Mouse (Mus musculus): Measurements from ENCODE around the gene Hoxa4. TPM values are rescaled to one million over a fixed set of nuclear protein-coding genes. Genes with fewer than 3 reads are reported as not detected.
A peak's percentile ranks its signal among the peaks of the same experiment; 100 is the strongest.

Hoxa4 gene
- polyA plus RNA-seq, 1 experiment from 2014 or later, result 1.6 TPM

- peak within 1 kb of the TSS; percentile 94 for H3K9ac ChIP-seq (replicated peaks; ENCODE audit: low read depth, low read length)
- H3K27me3 ChIP-seq (ENCODE audit: control insufficient read depth, insufficient read depth, low read length), result no peaks in the 10 kb centered on the region
- WGBS, result under 1% methylated on average over 28 of the region's 36 CpGs
- peak; percentile 13; the same call in 1 of the 2 replicates for ATAC-seq (ENCODE audit: low read depth)
- peak within 1 kb of the TSS; percentile 97 for H3K27ac ChIP-seq (ENCODE audit: low read depth, low read length)
- no peaks in the 10 kb centered on the region for H3K36me3 ChIP-seq (ENCODE audit: control insufficient read depth, insufficient read depth, low read length)
- H3K4me2 ChIP-seq (ENCODE audit: low read depth, low read length), result peak within 1 kb of the TSS; percentile 90
- H3K4me1 ChIP-seq (ENCODE audit: control insufficient read depth, insufficient read depth, low read length), result peaks cover 18% of the 10 kb centered on the region
- H3K4me3 ChIP-seq (ENCODE audit: low read depth, low read length), result peak within 1 kb of the TSS; percentile 57
- H3K9me3 ChIP-seq (ENCODE audit: control insufficient read depth, low read length), result no peaks in the 10 kb centered on the region
Measured at GRCm38 (mm10) chr6:52230516-52231165, 39.1 kb upstream of the Hoxa4 start, which contains the start of gene Hoxa9. Gene Hoxa9 (minus strand): TSS chr6:52231089.

- ATAC-seq (ENCODE audit: low read depth), result no peak
- H3K27me3 ChIP-seq (ENCODE audit: control insufficient read depth, insufficient read depth, low read length), result no peaks in the 10 kb centered on the region
- H3K9ac ChIP-seq (replicated peaks; ENCODE audit: low read depth, low read length), result peak overlapping the region; percentile 94
- 2% methylated on average over 43 of the region's 44 CpGs for WGBS
- peak overlapping the region; percentile 97 for H3K27ac ChIP-seq (ENCODE audit: low read depth, low read length)
- H3K36me3 ChIP-seq (ENCODE audit: control insufficient read depth, insufficient read depth, low read length), result no peaks in the 10 kb centered on the region
- peak overlapping the region; percentile 90 for H3K4me2 ChIP-seq (ENCODE audit: low read depth, low read length)
- H3K4me1 ChIP-seq (ENCODE audit: control insufficient read depth, insufficient read depth, low read length), result peaks cover 18% of the 10 kb centered on the region
- peak overlapping the region; percentile 57 for H3K4me3 ChIP-seq (ENCODE audit: low read depth, low read length)
- no peaks in the 10 kb centered on the region for H3K9me3 ChIP-seq (ENCODE audit: control insufficient read depth, low read length)
Measured at GRCm38 (mm10) chr6:52229558-52230416, 38.2 kb upstream of the Hoxa4 start.

- ATAC-seq (ENCODE audit: low read depth), result no peak
- peaks cover 18% of the 10 kb centered on the region for H3K4me1 ChIP-seq (ENCODE audit: control insufficient read depth, insufficient read depth, low read length)
- peak overlapping the region; percentile 90 for H3K4me2 ChIP-seq (ENCODE audit: low read depth, low read length)
- H3K9me3 ChIP-seq (ENCODE audit: control insufficient read depth, low read length), result no peaks in the 10 kb centered on the region
- H3K9ac ChIP-seq (replicated peaks; ENCODE audit: low read depth, low read length), result peak overlapping the region; percentile 94
- H3K27ac ChIP-seq (ENCODE audit: low read depth, low read length), result peak overlapping the region; percentile 97
- peak overlapping the region; percentile 57 for H3K4me3 ChIP-seq (ENCODE audit: low read depth, low read length)
- 2% methylated on average over 38 of the region's 38 CpGs for WGBS
- no peaks in the 10 kb centered on the region for H3K36me3 ChIP-seq (ENCODE audit: control insufficient read depth, insufficient read depth, low read length)
- H3K27me3 ChIP-seq (ENCODE audit: control insufficient read depth, insufficient read depth, low read length), result no peaks in the 10 kb centered on the region
Measured at GRCm38 (mm10) chr6:52228475-52229465, 37.2 kb upstream of the Hoxa4 start.

- Histone ChIP-seq H3K4me3 (ENCODE audit: low read depth, low read length) (peak overlapping the region; percentile 88), H3K9ac (replicated peaks; ENCODE audit: low read depth, low read length) (peak overlapping the region; percentile 98), H3K4me2 (ENCODE audit: low read depth, low read length) (peak overlapping the region; percentile 99), H3K27ac (ENCODE audit: low read depth, low read length) (peak overlapping the region; percentile 99), H3K36me3 (ENCODE audit: control insufficient read depth, insufficient read depth, low read length) (no peaks in the 10 kb centered on the region), H3K4me1 (ENCODE audit: control insufficient read depth, insufficient read depth, low read length) (peaks cover 16% of the 10 kb centered on the region), H3K27me3 (ENCODE audit: control insufficient read depth, insufficient read depth, low read length) (no peaks in the 10 kb centered on the region), H3K9me3 (ENCODE audit: control insufficient read depth, low read length) (no peaks in the 10 kb centered on the region)
- ATAC-seq (ENCODE audit: low read depth), result no peak
- WGBS, result 5% methylated on average over 11 of the region's 11 CpGs
Measured at GRCm38 (mm10) chr6:52227470-52228222, 36.1 kb upstream of the Hoxa4 start.

GRCm38 (mm10) chr6:52226569-52227257 is 35.2 kb upstream of the Hoxa4 start:
- Histone ChIP-seq H3K4me3 (ENCODE audit: low read depth, low read length) (peak overlapping the region; percentile 88), H3K27me3 (ENCODE audit: control insufficient read depth, insufficient read depth, low read length) (no peaks in the 10 kb centered on the region), H3K27ac (ENCODE audit: low read depth, low read length) (peak overlapping the region; percentile 99), H3K9ac (replicated peaks; ENCODE audit: low read depth, low read length) (peak overlapping the region; percentile 98), H3K36me3 (ENCODE audit: control insufficient read depth, insufficient read depth, low read length) (no peaks in the 10 kb centered on the region), H3K4me1 (ENCODE audit: control insufficient read depth, insufficient read depth, low read length) (peaks cover 16% of the 10 kb centered on the region), H3K4me2 (ENCODE audit: low read depth, low read length) (peak overlapping the region; percentile 99), H3K9me3 (ENCODE audit: control insufficient read depth, low read length) (no peaks in the 10 kb centered on the region)
- WGBS, result under 1% methylated on average over 26 of the region's 26 CpGs
- peak; percentile 12 for ATAC-seq (ENCODE audit: low read depth)

- Histone ChIP-seq H3K4me1 (ENCODE audit: control insufficient read depth, insufficient read depth, low read length) (peaks cover 16% of the 10 kb centered on the region), H3K4me2 (ENCODE audit: low read depth, low read length) (peak overlapping the region; percentile 99), H3K9me3 (ENCODE audit: control insufficient read depth, low read length) (no peaks in the 10 kb centered on the region), H3K4me3 (ENCODE audit: low read depth, low read length) (peak overlapping the region; percentile 88), H3K36me3 (ENCODE audit: control insufficient read depth, insufficient read depth, low read length) (no peaks in the 10 kb centered on the region), H3K27ac (ENCODE audit: low read depth, low read length) (peak overlapping the region; percentile 99), H3K27me3 (ENCODE audit: control insufficient read depth, insufficient read depth, low read length) (no peaks in the 10 kb centered on the region), H3K9ac (replicated peaks; ENCODE audit: low read depth, low read length) (peak overlapping the region; percentile 98)
- WGBS, result under 1% methylated on average over 69 of the region's 69 CpGs
- ATAC-seq (ENCODE audit: low read depth), result peak; percentile 63
Measured at GRCm38 (mm10) chr6:52225612-52226568, 34.3 kb upstream of the Hoxa4 start.

GRCm38 (mm10) chr6:52224895-52225611 is 33.5 kb upstream of the Hoxa4 start:
- WGBS, result under 1% methylated on average over 36 of the region's 36 CpGs
- Histone ChIP-seq H3K36me3 (ENCODE audit: control insufficient read depth, insufficient read depth, low read length) (no peaks in the 10 kb centered on the region), H3K4me3 (ENCODE audit: low read depth, low read length) (peak overlapping the region; percentile 88), H3K27ac (ENCODE audit: low read depth, low read length) (peak overlapping the region; percentile 99), H3K27me3 (ENCODE audit: control insufficient read depth, insufficient read depth, low read length) (no peaks in the 10 kb centered on the region), H3K4me1 (ENCODE audit: control insufficient read depth, insufficient read depth, low read length) (peaks cover 17% of the 10 kb centered on the region), H3K9me3 (ENCODE audit: control insufficient read depth, low read length) (no peaks in the 10 kb centered on the region), H3K4me2 (ENCODE audit: low read depth, low read length) (peak overlapping the region; percentile 99), H3K9ac (replicated peaks; ENCODE audit: low read depth, low read length) (peak overlapping the region; percentile 98)
- no peak for ATAC-seq (ENCODE audit: low read depth)

Data from neural tube, embryonic 14.5 days (tissue).